Mouse (Mus musculus) olfactory bulb, adult 2 months (tissue): ENCODE data around the gene A230050P20Rik. TPM values are rescaled to one million over a fixed set of nuclear protein-coding genes. Genes with fewer than 3 reads are reported as not detected.
"Not testable (repeated sequence)": the region's sequence is repeated elsewhere in the genome, so short reads cannot be mapped to it uniquely, and the experiment has no call there.

Experiments used
- H3K27ac ChIP-seq: fragments of 200-500 bp; 2 replicates; pipeline ENCODE4 v1.5.1; 2012; ENCODE audit warnings: low read depth, low read length; ENCODE audit not compliant: insufficient read depth
- H3K4me1 ChIP-seq: fragments of 200-500 bp; 2 replicates; pipeline ENCODE4 v1.6.1; 2012; ENCODE audit warnings: low read length; ENCODE audit not compliant: control insufficient read depth, insufficient read depth
- H3K4me3 ChIP-seq: fragments of 200-500 bp; 2 replicates; pipeline ENCODE4 v1.5.1; 2012; ENCODE audit warnings: mild to moderate bottlenecking, low read depth, low read length, moderate library complexity; ENCODE audit not compliant: insufficient read depth
- CTCF ChIP-seq: fragments of 200-500 bp; IDR thresholded peaks from 2 replicates; pipeline ENCODE4 v1.5.1; 2012; ENCODE audit warnings: low read depth, mild to moderate bottlenecking, low read length, moderate library complexity; ENCODE audit not compliant: insufficient read depth
- POLR2A ChIP-seq: fragments of 200-500 bp; IDR thresholded peaks from 2 replicates; pipeline ENCODE4 v1.6.1; 2012; ENCODE audit warnings: mild to moderate bottlenecking, low read depth, low read length, moderate library complexity; ENCODE audit not compliant: insufficient read depth
- WGBS: fragments of 180-500 bp; shearing (Covaris S2); methylation state at CpG from one replicate; pipeline ENCODE4 v1.1.7; 2018; 5-methylcytosine and 5-hydroxymethylcytosine counted together
- polyA plus RNA-seq: library from polyadenylated mRNA; stranded (reverse); fragments of >200 nt; gene quantifications from 2 replicates; pipeline ENCODE4 v1.2.4, GENCODE M21; 2012; ENCODE audit warnings: low replicate concordance; ENCODE audit not compliant: missing spikeins, insufficient read depth, insufficient read length

Gene A230050P20Rik
- 183 TPM in 1 of 2 replicates, not detected in the other for polyA plus RNA-seq

DNA sequence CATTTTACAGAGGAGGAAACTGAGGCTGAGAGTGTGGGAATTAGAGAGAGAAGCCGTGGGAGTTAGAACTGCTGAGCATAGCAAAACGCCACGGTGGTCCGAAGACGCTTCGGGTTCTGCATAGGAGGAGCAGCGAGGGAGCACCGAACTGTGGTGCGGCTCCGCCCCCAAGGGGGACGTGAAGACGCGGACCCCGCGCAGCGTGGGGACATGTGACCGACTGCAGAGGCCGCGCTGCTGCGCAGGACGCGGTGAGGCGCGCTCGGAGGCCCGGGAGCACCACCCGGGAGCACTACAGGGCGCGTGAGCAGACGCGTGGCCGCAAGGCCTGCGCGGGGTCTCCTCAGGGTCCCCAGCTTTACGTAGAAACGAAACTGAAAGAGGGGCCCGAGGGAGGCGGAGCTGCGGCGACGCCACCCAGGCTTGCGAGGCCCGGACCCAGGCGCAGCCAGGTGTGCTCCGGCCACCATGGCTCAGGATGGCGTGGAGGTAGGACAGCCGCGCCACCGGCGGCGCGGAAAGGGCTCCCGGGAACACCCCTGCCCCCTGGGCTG lies at the start of gene A230050P20Rik:
Gene A230050P20Rik (plus strand): TSS at position 195 of the 554 bp plus-strand sequence.
- no peak within 1 kb of the TSS; the same call in 1 of the 2 replicates for H3K27ac ChIP-seq
- 5% methylated on average over 53 of the region's 53 CpGs for WGBS
- peak within 1 kb of the TSS; percentile 88 for H3K4me3 ChIP-seq
- TF ChIP-seq POLR2A (peak; percentile 78), CTCF (no peak)
- peaks cover 6% of the 10 kb centered on the region for H3K4me1 ChIP-seq

DNA sequence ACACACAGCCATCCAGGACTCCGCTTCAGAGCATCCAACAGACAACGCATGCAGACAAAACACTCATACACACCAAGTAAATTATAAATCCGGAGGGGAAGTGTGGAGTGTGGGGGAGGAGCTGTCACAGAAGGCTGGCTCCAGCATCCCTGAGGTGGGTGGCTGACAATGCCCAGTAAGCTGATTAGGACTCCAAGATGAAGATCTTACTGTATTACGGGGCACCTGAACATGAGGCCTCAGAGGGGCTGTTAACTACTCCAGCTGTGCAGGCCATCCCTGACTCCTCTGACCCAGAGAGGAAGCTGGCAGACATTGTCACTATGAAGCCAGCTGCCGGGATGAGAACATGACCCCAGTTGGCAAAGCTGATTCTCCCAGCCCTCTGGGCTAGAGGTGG lies 48.4 kb upstream of the A230050P20Rik start:
- Histone ChIP-seq H3K4me1 (0 out of 2 replicates have a peak, but pooled peaks cover 1% of the 10 kb centered on the region), H3K27ac (no peak overlapping the region), H3K4me3 (no peak overlapping the region)
- whole genome bisulfite sequencing: 73% methylated on average over 5 of the region's 5 CpGs
- no peak for TF ChIP-seq POLR2A
- TF ChIP-seq CTCF: no peak

DNA sequence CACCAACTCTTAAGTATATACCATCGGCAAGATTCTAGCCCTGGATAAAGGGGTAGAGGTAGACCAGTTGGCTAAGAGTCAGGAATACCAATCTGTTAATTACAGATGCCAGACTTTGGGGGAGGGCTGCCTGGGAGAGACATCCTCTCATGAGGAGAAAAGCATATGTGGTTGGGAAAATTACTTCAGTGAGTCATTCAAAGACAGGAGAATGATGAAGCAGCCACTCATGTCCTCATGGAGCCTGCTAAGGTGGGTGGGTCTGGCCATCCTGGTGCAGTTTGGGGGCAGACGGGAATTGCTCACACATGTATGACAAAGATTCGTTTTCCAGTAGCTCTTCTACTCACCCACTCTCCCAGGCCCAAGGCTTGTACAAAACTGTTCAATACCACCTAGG lies 45.6 kb upstream of the A230050P20Rik start:
- WGBS: 74% methylated on average over 3 of the region's 3 CpGs
- TF ChIP-seq POLR2A (no peak), CTCF (no peak)

DNA sequence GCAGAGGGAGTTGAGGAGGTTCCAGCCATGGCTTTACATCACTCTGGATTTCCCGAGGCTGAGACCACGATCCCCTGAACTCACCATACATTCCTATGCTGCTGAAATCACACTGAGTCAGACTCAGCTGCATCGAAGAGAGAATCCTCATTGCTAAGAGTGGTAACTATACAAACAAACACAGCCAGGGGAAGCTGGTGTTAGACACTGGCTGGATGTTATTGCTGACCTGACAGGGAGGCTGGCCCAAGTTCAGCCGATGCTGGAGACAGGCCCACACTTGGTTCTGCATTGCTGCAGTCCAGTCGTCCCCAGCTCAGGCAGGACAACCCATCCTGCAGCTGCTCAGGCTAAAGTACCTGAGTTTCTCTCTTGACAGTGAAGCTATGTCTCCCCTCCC lies 42.7 kb upstream of the A230050P20Rik start:
- WGBS: 65% methylated on average over 5 of the region's 5 CpGs
- H3K27ac ChIP-seq: no peak overlapping the region
- peaks cover 1% of the 10 kb centered on the region for H3K4me1 ChIP-seq
- H3K4me3 ChIP-seq: no peak overlapping the region
- TF ChIP-seq CTCF (no peak), POLR2A (no peak)

More for the DNA sequence above, 45.6 kb upstream of the A230050P20Rik start:
- Histone ChIP-seq H3K4me1 (no peaks in the 10 kb centered on the region), H3K4me3 (no peak overlapping the region), H3K27ac (no peak overlapping the region)

DNA sequence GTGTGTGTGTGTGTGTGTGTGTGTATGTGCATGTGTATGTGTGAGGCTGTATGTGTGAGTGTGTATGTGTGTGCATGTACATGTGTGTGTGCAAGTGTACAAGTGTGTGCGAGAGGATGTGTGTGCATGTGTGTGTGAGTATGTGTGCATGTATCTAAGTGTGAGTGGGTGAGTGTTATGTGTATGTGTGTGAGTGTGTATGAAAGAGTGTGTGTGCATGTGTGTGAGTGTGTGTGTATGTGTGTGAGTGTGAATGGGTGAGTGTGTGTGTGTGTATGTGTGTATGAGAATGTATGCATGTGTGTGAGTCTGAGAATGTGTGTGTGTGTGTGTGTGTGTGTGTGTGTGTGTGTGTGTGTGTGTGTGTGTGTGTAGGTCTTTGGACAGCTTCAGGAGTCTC lies 40.3 kb upstream of the A230050P20Rik start:
- Histone ChIP-seq H3K4me1 (peaks cover 3% of the 10 kb centered on the region), H3K27ac (no peak overlapping the region), H3K4me3 (no peak overlapping the region)
- no peak for TF ChIP-seq POLR2A
- TF ChIP-seq CTCF: no peak
- WGBS: 100% methylated on average over 1 of the region's 1 CpGs

DNA sequence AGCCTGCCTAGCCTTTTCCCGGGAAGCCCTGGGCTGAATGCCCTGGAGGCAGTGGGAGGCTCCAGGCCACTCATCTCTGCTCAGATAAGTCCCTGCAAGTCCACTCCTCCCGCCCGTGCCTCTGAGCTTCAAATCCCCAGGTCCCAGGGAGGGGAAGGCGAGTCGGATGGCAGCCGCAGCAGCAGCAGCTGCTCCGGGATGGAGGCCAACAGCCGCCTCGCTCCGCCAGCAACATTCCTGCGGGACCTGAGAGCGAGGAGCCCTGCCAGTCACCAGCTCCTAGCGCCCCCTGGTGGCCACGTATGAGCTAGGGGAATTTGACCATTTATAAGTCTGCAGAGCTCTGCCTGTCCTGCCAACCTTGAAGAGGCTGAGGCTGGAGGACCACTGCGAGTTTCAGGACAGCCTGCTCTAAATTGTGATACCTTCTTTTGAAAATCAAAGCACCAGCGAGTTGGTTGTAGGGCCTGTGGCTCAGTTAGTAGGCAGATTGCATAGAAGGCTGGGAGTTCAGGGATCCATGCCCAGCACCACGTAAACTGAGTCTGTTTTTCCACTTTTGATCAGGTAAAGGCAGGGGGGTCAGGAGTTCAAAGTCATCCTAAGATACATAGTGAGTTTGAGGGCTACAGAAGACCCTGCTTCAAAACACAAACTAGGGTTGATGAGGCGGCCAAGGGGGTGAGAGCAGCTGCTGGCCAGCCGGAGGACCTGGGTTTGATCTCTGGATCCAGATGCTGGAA lies 37.4 kb upstream of the A230050P20Rik start:
- WGBS: 16% methylated on average over 19 of the region's 19 CpGs
- TF ChIP-seq POLR2A (no peak), CTCF (peak; percentile 96)
- Histone ChIP-seq H3K4me1 (peaks cover 3% of the 10 kb centered on the region), H3K4me3 (no peak overlapping the region), H3K27ac (no peak overlapping the region)

DNA sequence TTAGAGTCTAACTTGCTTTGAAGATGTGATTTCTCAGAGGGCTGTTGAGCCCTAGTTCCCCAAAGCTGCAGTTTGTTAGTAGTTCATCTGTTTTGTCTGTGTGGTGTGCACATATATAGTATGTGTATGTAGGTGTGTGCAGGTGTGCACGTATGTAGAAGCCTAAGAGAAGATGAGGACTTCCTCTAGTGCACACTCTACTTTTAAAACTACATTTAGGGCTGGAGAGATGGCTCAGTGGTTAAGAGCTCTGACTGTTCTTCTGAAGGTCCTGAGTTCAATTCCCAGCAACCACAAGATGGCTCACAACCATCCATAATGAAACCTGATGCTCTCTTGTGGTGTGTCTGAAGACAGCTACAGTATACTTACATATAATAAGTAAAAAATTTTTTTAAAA lies 33.6 kb upstream of the A230050P20Rik start:
- H3K4me3 ChIP-seq: no peak overlapping the region
- 95% methylated on average over 1 of the region's 1 CpGs for WGBS
- TF ChIP-seq CTCF (no peak), POLR2A (no peak)
- H3K4me1 ChIP-seq: peaks cover 3% of the 10 kb centered on the region
- no peak overlapping the region for H3K27ac ChIP-seq

DNA sequence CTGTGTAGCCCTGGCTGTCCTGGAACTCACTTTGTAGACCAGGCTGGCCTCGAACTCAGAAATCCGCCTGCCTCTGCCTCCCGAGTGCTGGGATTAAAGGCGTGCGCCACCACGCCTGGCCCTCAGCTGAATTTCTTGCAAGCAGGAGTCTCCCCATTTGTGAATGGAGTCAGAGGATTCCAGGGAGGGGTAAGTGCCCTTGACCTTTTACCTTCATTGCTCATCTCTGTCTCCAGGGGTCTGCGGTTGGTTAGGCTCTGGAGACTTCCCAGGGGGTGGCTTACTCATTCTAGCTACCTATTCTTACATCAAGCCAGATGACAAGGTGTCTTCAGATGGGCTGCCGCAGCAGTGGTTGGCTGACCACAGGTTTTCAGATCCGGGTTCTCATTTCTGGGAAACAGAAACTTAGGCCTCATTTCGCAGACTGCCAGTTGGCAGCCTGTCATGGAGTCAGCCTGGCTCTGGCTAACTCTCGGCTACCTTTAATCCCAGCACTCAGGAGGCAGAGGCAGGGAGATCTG lies 32.9 kb upstream of the A230050P20Rik start:
- H3K4me3 ChIP-seq, H3K4me1 ChIP-seq, H3K27ac ChIP-seq: not testable (repeated sequence)
- 93% methylated on average over 11 of the region's 11 CpGs for WGBS

DNA sequence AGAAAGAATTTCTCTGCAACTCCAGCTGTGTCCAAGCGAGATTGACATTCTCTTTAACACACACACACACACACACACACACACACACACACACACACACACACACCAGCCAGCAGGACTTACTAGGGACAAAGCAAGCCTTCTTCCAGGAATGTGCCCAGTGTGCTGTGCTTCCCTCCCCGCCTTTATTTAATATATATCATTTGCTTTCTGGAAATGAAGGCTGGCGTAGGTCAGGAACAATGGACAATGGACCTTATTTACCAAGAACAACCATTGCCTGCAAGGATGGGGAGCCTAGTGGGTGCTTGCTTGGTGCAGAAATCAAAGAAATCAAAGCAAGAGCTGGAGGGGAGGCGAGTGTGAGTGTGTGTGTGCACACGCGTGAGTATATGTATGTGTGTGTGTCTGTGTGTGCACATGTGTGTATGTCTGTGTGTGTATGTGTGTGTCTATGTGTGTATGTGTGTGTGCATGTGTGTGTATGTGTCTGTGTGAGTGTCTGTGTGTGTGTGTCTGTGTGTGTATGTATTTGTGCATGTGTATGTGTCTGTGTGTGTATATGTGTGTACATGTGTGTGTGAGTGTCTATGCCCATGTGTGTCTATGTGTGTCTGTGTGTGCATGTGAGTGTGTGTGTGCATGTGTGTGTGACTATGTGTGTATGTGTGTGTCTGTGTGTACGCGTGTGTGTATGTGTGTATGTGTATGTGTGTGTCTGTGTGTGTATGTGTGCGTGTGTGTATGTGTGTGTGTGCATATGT lies 31.1 kb upstream of the A230050P20Rik start:
- 81% methylated on average over 9 of the region's 9 CpGs for WGBS
- no peaks in the 10 kb centered on the region for H3K4me1 ChIP-seq

More for the DNA sequence above, 31.1 kb upstream of the A230050P20Rik start:
- Histone ChIP-seq H3K27ac (no peak overlapping the region), H3K4me3 (no peak overlapping the region)
- TF ChIP-seq CTCF (no peak), POLR2A (no peak)
